Mouse (Mus musculus) kidney, postnatal 4 days (tissue): ENCODE results near the gene Lgals3bp.

ENCODE experiments used
- DNase-seq, 2 experiments: peaks; one replicate each; pipeline ENCODE4 v3.0.0; 2021; ENCODE audit warnings: mixed read lengths in 2 of 2

Lgals3bp gene

DNA sequence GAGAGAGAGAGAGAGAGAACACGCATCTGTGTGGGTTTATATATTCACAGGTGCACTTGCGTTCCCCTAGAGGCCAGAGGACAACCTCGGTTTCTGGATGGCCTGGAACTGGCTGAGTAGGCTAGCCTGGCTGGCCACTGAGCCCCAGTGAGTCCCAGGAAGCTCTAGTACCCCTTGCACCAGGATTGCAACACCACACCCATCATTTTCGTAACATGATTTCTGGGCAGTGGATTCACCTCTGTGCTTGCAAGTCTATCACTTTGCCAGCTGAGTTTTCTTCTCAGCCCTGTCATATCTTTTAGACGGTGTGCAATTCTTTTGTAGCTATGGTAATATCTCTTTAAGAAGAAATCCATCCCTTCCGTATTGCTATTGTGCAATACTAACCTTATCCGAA is 18.4 kb upstream of the Lgals3bp start:
- no peak for DNase-seq

DNA sequence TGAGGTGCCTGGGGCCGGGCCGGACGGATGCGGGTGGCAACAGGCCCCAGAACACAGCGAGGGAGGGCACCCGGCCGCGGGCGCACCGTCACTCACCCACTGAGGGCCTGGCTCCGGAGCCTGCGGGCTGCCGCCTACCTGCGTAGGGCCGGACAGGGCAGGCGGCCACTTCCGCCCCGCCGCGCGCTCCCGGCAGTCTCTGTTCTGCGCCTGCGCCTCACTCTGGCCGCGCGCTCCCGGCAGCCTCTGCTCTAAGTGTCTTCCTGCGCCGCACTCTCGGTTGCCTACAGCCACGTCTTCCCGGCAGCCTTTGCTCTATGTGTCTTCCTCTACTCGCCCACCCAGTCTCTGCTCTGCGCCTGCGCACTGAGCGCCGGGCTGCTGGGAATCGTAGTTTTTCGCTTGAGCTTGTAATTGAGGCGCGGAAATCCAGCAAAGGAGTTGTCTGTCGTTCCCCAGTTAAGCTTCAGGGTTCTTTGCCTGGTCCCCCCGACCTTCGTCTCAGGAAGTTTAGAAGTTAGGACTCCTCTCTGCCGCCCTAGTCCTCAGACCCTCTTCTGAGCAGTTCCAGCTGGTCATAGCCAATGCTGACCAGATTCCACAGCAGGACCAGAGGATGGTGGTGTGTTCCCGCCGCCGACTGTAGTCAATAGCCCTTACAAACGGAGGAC is 17.1 kb upstream of the Lgals3bp start, which contains the start of gene Cant1:
Cant1 (minus strand) TSS at position 253 of the 671 bp plus-strand sequence.
- peak; percentile 97 to 99 for DNase-seq

DNA sequence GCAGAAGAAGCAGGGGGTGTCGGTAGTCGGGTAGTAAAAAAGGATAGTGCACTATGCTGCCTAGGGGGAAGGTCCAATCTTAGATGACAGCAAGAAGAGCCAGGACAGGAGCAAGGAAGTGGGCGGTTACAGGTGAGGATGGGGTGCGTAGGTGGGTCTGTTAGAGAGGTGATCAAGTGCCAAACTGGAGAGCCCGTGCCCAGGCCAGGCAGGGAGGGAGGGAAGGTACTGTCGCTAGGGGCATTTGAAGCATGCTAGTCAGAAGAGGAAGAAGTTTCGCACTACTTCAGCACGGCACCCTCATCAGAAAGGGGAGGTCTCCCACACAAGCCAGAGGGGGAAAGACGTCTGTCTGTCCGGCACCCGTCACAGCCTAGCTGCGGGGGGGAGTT is 16.5 kb upstream of the Lgals3bp start:
- no peak for DNase-seq

DNA sequence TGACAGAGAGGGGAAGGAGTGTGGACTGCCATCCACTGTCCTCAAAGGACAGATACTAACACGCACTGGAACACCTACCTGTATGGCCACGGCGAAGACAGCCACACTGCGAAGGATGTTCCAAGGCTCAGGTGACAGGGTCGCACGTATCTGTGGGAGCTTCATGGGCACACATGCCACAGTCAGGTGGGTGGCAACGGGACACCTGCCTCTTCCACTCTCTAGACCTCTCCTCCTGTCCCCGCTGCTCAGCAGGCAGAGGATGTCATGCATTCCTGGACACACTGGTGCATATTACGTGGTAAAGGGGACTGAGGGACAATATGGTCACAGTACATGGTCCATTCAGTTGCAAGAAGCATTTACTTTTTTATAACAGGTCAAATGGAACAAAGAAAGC is 15.6 kb upstream of the Lgals3bp start:
- DNase-seq: no peak

DNA sequence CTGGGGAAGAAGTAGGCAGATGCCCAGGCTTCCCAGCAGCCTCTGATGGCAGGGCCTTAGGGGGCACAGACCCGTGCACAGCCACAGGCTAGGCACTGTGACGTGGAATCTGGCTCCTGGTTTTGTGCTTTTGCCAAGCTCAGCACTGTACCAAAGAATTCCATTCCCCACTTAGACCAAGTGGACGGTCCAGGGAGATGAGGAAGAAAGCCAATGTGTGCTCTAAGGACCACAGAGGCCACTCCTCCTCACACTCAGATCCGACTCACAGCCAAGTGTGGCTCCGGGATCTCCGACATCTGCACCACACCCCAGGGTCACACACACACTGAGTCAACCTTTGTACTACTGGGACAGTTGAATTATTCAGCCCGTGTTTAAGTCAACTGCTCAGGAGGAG is 14.2 kb upstream of the Lgals3bp start:
- DNase-seq: peak in 1 of 2 experiments; percentile 13

DNA sequence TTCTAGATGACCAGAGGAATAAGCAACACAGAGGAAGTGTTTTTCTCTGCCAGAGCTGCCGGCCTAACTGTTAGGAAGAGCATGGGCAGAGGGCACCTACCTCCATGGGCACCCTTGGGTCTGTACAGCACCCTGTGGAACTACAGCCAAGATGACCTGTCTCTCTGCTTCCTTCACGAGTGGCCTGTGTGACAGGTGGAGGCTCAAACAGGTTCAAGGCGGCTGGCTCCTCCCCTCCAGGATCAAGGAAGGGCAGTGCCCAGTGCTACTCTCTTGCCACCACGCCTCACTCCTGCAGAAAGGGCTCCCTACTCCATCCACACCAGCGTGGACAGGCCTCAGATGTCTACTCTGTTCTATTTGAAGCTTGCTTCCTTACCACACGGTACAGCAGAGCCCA is 13.7 kb upstream of the Lgals3bp start:
- DNase-seq: peak in 1 of 2 experiments; percentile 37

DNA sequence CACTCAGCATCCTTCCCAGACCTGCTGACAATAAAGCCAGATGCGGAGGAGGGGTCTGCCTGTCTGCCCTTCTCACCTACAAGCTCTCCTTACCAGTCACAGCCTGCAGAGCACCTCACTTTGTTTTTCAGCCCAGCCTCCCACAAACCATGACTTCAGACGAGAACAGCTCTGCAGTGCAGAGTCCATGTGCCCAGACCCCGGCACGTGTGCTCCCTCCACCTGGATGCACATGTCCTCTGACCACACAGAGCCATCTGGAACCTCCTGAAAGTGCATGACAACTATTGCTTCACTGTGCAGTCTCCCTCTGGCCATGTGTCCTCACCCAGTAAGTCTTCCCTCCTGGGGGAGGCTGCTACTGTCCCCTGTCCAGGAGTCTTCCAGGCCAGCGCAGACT is 12.4 kb upstream of the Lgals3bp start:
- DNase-seq: peak in 1 of 2 experiments; percentile 38

DNA sequence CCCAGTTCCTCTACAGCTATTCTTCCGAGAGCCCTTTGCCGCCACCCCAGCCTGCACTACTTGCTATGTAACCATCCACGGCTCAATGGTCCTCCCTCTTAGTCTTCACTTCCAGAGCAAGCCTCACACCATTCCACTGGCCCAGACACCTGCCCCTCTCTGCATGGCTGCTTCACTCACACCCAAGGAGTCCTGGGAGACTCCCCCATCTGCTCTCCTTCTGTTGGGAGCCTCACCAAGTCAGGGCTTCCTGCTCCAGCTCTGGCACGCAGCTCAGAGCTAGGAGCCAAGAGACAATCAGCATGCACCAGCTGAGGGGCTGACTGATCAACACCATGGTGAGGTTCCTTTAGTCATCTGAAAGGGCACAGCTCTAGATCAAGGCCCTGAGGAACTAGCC is 11.2 kb upstream of the Lgals3bp start:
- peak in 1 of 2 experiments; percentile 39 for DNase-seq

DNA sequence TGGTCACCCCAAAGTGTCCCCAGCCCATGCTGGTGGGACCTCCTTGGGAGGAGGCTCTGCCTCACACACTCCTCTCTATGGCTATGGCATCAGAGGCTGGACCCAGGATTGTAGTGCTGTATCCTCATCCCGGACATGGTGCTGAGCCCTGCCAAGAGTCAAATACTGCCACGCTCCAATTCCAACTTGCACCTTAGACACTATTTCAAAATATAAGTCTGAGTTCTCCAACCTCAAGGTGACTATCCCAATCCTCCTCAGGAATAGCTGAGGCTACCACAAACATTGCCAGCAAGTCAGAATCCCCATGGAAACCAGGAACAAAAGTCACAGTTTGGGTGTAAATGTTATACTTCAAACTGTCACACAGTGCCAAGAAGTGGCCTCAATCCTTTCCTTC is 10.7 kb upstream of the Lgals3bp start:
- DNase-seq: peak in 1 of 2 experiments; percentile 14

DNA sequence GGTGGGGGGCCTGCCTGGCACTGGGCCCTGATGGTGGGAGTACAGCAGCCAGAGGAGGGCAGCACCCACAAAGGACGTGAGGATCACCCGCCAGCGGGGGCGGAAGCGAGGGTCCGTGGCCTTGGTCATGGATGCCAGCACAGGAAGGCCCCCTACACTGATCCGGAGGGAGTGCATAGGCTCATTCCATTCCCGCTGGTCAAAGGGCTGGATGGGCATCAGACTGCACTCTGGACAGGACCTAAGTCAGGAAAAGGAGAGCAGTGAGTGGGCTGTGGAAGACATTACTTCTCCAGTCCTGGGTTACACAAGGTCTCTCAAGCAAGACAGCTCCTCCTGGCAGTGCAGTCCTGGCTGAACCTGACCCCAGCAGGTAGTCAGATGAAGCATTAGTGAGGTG is 9.4 kb upstream of the Lgals3bp start:
- DNase-seq: peak; percentile 70 to 84

DNA sequence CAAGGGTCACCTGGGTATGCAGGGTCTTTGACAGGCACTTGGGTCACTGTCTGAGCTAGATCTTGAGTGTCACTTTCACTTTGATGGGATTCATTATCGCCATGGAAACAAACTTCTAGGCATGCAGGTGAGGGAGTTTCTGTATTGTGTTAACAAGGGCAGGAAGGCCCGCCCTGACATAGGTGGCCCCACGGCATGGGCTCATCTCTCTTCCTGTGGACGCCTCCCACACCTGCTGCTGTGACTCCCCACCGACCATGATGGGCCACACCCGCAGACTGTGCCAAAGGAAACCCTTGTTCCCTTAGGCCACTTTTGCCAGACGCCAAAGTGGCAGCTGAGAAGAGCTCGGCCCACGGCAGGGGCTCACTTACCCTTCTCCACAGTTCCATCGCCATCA is 8.6 kb upstream of the Lgals3bp start:
- DNase-seq: no peak

DNA sequence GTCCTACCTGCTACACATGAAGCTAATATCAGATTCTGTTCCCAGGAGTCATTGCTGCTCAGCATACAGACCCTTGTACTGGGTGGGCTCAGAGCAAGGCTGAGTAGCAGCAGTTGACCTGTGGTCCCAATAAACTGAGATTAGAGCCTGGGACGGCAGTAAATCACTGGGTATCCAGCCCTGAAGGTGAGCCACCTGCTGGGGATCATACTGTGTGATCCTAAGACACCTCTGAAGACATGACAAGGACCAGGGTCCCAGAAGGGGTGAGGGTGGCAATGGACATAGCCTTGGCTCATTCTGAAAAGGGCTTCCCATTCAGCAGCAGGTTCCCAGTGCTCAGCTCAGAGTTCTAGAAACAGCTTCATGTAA is 8.2 kb upstream of the Lgals3bp start:
- DNase-seq: no peak

DNA sequence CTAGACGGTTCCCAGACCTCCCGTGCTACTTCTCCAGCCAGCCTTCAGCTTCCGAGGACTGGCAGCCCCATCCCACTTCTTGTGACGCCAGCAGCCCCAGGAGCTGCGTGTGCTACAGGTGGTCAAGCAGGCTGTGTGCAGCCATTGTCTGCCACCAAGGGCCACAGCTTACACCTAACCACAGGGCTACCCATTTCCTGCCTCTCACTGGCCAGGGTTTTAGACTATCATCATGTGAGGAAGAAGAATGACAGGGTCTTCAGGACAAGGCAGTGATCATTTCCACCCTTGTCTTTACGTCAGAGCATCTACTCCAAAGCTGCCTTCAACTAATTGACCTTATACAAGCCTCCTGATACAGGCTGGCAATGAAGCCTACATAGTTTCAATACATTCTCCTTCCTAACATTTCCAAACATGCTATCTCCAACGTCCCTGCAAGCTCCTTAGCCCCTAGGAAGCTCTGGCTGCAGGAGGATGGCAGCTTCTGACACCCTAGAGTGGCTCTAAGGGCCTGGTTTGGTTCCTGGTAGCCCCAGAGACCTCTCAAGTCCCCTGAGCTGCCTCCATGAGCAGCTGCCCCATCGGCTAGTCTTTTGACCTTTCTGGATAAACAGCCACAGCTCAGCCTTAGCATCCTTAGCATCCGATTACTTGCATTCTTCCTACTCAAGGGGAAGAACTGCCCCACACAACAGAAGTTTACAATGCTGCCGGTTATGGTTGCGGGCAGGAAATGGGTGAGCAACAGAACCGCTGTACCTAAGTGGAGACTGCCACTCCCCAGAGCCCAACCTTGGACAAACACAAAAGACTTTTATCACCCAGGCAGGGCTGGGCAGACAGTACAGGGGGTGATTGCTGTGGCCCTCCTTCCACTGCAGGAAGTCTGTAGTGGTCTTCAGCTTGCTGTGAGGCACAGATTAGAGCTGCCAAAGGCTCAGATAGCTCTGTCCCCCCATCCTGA is 7.5 kb upstream of the Lgals3bp start:
- DNase-seq: no peak

DNA sequence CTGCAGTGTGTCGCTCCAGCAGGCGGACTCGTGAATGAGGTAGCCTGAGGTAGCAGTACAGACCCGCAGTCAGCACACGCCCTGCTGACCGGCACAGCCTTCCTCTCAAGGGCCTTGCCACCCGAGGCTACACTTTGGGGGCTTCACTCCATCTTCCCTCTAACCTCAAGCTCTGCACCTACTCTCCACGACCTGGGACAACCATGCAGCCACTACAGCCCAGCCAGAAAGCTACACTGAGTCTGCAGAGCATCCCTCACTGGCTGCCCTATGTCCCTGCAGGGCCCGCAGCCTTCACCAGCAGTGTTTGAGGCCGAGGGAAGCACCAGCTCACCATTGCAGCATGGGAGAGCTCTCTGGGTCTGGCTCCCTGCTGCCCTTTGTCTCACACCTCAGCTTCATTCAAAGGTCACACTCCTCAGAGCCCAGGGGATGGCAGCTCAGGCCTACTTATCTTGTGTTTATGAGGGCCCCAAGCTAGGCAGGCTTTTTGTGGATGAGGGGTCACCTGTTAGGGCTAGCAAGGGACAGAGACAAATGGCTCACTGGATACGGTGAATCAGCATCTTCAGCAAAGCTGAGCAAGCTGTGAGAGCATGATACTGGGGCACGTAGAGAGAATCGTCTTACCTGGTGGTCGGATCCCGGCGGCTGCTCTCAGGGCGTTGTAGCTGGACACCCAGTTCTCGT is 6.3 kb upstream of the Lgals3bp start:
- DNase-seq: peak in 1 of 2 experiments; percentile 15

DNA sequence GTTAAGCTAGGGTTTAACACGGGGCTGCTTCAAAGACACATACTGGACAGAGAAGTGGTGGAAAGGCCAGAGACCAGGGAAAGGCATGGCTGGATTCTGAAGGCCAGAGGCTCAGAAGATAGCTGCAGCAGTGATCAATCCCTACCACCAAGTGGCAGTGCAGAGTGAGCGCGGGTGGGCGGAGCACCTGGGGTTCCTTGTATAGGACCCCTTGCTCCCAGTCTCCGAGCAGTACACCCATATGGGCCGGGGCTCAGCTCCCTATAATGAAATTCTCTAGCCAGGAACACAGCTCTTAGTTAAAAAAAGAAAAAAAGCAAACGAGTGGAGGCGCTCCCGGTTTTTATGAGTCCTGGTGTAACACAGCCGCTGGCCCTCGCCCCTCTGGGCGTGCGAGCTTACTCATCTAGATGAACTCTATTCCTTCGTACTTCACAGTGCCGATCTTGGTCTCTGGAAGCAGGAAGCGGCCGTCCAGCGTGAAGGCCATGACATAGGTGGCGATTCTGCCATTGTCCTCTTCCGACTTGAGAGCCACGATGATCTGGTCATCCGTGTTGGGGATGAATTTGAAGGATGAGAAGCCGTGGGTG is 5.5 kb upstream of the Lgals3bp start:
- DNase-seq: peak; percentile 77 to 78

DNA sequence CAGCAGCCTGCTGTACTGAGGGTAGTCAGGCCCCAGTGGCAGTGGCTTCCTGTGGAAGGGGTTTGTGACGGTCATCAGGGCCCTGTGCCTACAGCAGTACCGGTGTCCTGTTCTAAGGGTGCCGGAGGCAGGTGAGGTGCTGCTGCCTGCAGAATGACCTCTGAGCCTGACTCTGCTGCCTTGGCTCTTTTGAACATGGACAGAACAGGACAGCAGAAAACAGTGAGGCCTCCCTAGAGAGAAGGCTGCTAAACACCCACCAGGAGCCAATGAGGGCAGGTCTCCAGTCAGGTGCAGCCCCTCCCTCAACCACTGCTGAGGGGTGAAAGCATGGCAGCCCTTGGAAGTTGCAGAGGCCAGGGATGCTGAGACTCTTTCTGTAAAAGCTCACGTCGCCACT is 4.6 kb upstream of the Lgals3bp start:
- DNase-seq: peak; percentile 3 to 7

DNA sequence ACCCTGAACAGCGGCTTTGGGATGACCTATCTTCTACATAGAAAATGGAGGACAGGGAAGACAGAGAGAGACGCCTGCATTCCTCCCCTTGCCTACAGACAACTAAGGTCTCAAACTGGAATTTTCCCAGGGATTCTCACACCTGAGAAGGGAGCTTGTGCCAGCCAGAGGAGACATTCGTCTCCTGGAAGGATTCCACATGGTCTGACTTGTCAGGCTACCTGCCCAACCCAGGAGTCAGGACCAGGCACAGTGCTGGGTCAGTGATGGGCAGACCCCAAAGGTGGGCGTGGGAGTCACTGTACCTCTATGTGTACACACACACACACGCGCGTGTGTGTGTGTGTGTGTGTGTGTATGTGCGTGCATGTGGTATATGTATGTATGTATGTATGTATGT is 3.4 kb upstream of the Lgals3bp start:
- peak; percentile 1 to 4 for DNase-seq

DNA sequence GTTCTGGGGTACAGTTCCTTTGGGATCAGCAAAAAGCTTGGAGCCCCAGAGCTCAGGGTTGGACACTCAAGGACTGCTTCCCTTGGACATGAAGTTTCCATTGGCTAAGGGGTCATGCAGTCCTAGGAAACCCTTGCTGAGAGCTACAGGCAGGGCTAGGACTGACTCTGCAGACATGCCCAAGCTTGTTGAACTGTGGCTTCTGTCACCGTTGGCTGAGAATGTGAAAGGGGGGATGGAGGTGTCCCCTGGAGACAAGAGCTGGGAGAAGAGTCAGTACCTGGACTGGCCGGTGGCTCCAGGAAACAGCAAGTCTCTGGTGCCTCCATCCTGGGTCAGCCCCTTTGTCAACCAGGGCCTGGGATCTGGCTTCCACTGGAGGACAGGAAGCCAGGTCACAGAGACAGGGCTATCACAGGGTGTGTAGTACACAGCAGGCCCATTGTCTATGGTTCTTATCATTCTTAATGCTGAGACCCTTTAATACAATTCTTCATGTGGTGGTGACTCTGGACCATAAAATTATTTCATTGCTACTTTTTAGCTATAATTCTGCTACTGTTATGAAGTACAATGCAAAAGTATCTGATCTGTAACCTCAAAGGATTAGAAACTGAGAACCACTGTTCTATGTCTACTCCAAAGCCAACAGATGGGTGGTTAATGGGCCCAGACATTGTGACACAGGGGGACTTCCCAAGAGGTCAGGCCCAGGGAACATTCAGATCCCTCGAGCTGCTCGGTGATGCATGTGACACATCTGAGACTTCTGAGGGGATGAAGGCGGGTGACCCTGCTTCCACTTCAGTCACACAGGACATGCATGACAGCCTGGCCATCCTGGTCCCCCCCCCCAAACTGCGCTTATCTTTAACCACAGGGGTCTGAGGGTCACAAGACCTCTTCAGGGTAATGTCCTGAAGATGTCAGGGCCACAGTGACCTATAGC is 2.3 kb upstream of the Lgals3bp start:
- peak; percentile 4 to 23 for DNase-seq

DNA sequence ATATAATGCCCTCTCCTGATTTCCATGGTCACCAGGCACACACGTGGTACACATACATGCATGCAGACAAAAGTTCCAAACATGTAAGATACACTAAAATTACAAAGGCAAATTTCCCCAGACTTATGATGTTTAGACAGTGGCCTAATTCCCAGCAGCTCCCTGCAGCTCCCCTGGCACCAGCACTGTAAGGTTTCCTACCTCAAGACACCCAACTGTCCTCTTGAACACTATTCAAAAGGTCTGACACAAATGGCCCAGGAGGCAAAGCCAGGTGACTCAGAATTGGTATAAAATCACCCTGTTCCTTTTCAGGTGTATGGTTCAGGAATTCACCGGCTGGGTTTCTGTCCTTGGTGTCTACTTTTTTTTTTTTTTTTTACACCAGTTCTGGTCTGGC is 1.3 kb upstream of the Lgals3bp start:
- peak in 1 of 2 experiments; percentile 0 for DNase-seq

DNA sequence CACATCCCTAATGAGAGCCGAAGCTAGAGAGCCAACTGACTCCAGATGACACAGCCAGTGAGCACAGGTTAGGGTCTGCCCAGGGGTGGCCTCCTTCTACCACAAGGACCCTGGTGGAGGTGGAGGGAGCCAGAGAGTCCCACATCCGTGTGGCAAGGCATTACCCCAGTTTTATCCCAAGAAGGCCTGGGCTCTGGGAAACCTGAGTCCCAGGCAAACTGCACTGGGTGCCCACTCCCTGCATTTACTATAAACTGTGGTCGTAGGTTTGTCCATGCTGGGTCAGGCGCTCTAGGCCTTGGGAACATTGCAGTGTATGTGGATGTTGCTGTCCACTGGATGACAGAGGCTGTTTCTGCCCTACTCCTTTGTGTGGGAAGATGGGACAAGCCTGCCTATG is 697 bp downstream of the Lgals3bp start:
- peak in 1 of 2 experiments; percentile 8 for DNase-seq

DNA sequence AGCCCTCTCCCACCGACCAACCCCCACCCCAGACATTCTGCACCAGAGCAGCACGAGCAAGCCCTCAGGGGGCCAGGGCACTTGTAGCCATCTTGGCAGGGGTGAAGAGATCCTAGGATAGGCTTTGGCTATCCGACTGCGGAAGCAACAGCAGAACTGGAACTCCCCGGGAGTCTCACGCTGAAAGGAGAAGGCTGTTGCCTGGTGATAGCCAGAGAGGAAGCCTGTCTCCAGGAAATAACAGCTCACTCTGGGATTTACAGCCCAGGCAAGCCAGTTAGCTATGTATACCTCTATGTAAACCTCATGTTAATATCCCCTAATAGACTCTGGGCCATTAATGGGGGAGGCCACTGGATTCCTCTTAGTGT is 1.3 kb downstream of the Lgals3bp start:
- peak; percentile 50 to 69 for DNase-seq
